Mouse (Mus musculus) mesoderm, embryonic 11.5 days (tissue): ENCODE measurements at regions not wholly inside any gene's neighbourhood (a gene's known extent, or its start where the extent isn't known, plus 50 kb on each side); places are given as distances from the start of the nearest gene placed in this dataset.

Experiments
- DNase-seq: peaks from one replicate; pipeline ENCODE4 v3.0.0-alpha.2; 2012; ENCODE audit warnings: low read depth, low spot score

GRCm38 (mm10) chr19:20310653-20311052 lies 80.1 kb downstream of the Anxa1 start:
- no peak for DNase-seq

GRCm38 (mm10) chr19:20300066-20300651 lies 90.6 kb downstream of the Anxa1 start:
- no peak for DNase-seq

GRCm38 (mm10) chr19:20298431-20298830 lies 92.3 kb downstream of the Anxa1 start:
- no peak for DNase-seq

- DNase-seq = no peak
These were observed 105.6 kb downstream of the Anxa1 start for GRCm38 (mm10) chr19:20285188-20285587.

- DNase-seq = no peak
These were observed 107.6 kb downstream of the Anxa1 start for GRCm38 (mm10) chr19:20283105-20283504.

- DNase-seq = no peak
These were observed 129.2 kb downstream of the Anxa1 start for GRCm38 (mm10) chr19:20261586-20261985.

- no peak for DNase-seq
These were observed 138.6 kb downstream of the Anxa1 start for GRCm38 (mm10) chr19:20252151-20252550.

GRCm38 (mm10) chr19:20243817-20244216 lies 146.9 kb downstream of the Anxa1 start:
- DNase-seq = no peak

- DNase-seq = no peak
These were observed 149.5 kb downstream of the Anxa1 start for GRCm38 (mm10) chr19:20241266-20241665.

GRCm38 (mm10) chr19:20240471-20240870 lies 150.3 kb downstream of the Anxa1 start:
- DNase-seq = no peak

- DNase-seq = no peak
These were observed 151.3 kb downstream of the Anxa1 start for GRCm38 (mm10) chr19:20239396-20239795.

GRCm38 (mm10) chr19:20226756-20227155 lies 164.0 kb downstream of the Anxa1 start:
- DNase-seq = no peak

- DNase-seq = no peak
These were observed 173.4 kb downstream of the Anxa1 start for GRCm38 (mm10) chr19:20217389-20217788.

- DNase-seq = no peak
These were observed 196.2 kb downstream of the Anxa1 start for GRCm38 (mm10) chr19:20194511-20194910.

GRCm38 (mm10) chr19:20181854-20182253 lies 208.9 kb downstream of the Anxa1 start:
- DNase-seq = no peak

- DNase-seq = no peak
These were observed 229.2 kb downstream of the Anxa1 start for GRCm38 (mm10) chr19:20161502-20161901.

- no peak for DNase-seq
These were observed 234.3 kb downstream of the Anxa1 start for GRCm38 (mm10) chr19:20156398-20156937.

- no peak for DNase-seq
These were observed 251.2 kb downstream of the Anxa1 start for GRCm38 (mm10) chr19:20139506-20139905.

- DNase-seq = no peak
These were observed 267.1 kb downstream of the Anxa1 start for GRCm38 (mm10) chr19:20123546-20124195.

- DNase-seq = peak; percentile 54
These were observed 268.3 kb downstream of the Anxa1 start for GRCm38 (mm10) chr19:20122475-20122874.

- DNase-seq = no peak
These were observed 276.5 kb downstream of the Anxa1 start for GRCm38 (mm10) chr19:20114237-20114636.
